ENCODE assay signal across 8 mouse cellular contexts in the genomic region with DNA sequence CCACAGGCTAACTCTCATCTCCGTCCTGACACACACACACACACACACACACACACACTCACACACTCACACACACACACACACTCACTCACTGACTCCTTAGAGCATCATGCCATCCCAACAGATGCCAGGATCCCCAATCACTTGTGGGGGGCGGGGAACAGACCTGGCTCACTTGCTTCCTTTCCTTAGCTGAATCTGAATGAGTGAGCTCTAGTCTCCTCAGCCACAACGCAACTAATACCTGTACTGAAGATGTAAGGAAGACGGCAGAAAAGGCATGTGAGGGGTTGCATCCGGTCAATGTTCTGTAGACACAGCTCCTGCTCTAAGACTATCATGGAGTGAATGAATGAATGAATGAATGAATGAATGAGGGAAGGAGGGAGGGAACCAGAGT.
DNase-seq lines count a peak whose midpoint lies in the region; ATAC-seq lines count a peak whose summit lies in the region.

No protein-coding gene starts in this region.

- ATAC-seq in heart, embryonic 15.5 days (replicated peaks; ENCODE audit: insufficient number of reproducible peaks, insufficient read depth, low FRiP score, low read depth): no peak
- ATAC-seq in neural tube, embryonic 13.5 days (ENCODE audit: low read depth): no peak
- ATAC-seq in limb, embryonic 11.5 days (ENCODE audit: insufficient number of reproducible peaks, low FRiP score, low TSS enrichment, low read depth): no peak
- no peak for ATAC-seq in frontal cortex, adult (ENCODE audit: low TSS enrichment)

- no peak overlapping the region for H3K4me3 ChIP-seq in heart, embryonic 15.5 days
- no peak overlapping the region for H3K4me3 ChIP-seq in neural tube, embryonic 13.5 days
- H3K4me3 ChIP-seq in limb, embryonic 11.5 days (ENCODE audit: low read depth, low read length): no peak overlapping the region

- H3K4me2 ChIP-seq in heart, embryonic 15.5 days: peak overlapping the region; percentile 68
- H3K4me2 ChIP-seq in neural tube, embryonic 13.5 days: no peak overlapping the region
- no peak overlapping the region for H3K4me2 ChIP-seq in limb, embryonic 11.5 days (ENCODE audit: low read depth, severe bottlenecking)

- intact Hi-C loops in heart, postnatal 14 days (cut with DNase I): no loop called here

- H3K27me3 ChIP-seq in heart, embryonic 15.5 days: peaks cover 3% of the 10 kb centered on the region; the same call in 1 of the 2 replicates
- H3K27me3 ChIP-seq in neural tube, embryonic 13.5 days: no peaks in the 10 kb centered on the region
- no peaks in the 10 kb centered on the region for H3K27me3 ChIP-seq in limb, embryonic 11.5 days (ENCODE audit: control insufficient read depth, insufficient read depth, low read length)

- no peak for DNase-seq in heart, postnatal 14 days
- no peak for DNase-seq in neural tube, embryonic 10.5 days (ENCODE audit: extremely low spot score, low spot score)
- DNase-seq in limb, embryonic 11.5 days (ENCODE audit: low spot score): no peak
- DNase-seq in left cerebral cortex, adult 11 months (ENCODE audit: low spot score): no peak
- no peak for DNase-seq in adrenal gland, postnatal 4 days (ENCODE audit: low spot score in 2 of 2)

- H3K9ac ChIP-seq in heart, embryonic 15.5 days: no peak overlapping the region
- H3K9ac ChIP-seq in neural tube, embryonic 13.5 days: no peak overlapping the region
- H3K9ac ChIP-seq in limb, embryonic 11.5 days (ENCODE audit: low read length): no peak overlapping the region

- no peaks in the 10 kb centered on the region for H3K9me3 ChIP-seq in heart, embryonic 15.5 days (replicated peaks)
- no peaks in the 10 kb centered on the region for H3K9me3 ChIP-seq in neural tube, embryonic 13.5 days
- no peaks in the 10 kb centered on the region for H3K9me3 ChIP-seq in limb, embryonic 11.5 days (ENCODE audit: control insufficient read depth, low read length)

- H3K36me3 ChIP-seq in heart, embryonic 15.5 days: no peaks in the 10 kb centered on the region
- no peaks in the 10 kb centered on the region for H3K36me3 ChIP-seq in neural tube, embryonic 13.5 days
- H3K36me3 ChIP-seq in limb, embryonic 11.5 days (ENCODE audit: control insufficient read depth, insufficient read depth, low read length): no peaks in the 10 kb centered on the region

- 62% methylated on average over 5 of the region's 5 CpGs for WGBS in heart, embryonic 15.5 days
- 81% methylated on average over 5 of the region's 5 CpGs for WGBS in neural tube, embryonic 13.5 days
- WGBS in limb, embryonic 11.5 days: 80% methylated on average over 5 of the region's 5 CpGs

- H3K27ac ChIP-seq in heart, embryonic 15.5 days: peak overlapping the region; percentile 90
- peak overlapping the region; percentile 85 for H3K27ac ChIP-seq in neural tube, embryonic 13.5 days (replicated peaks)
- peak overlapping the region; percentile 8; the same call in 1 of the 2 replicates for H3K27ac ChIP-seq in limb, embryonic 11.5 days (replicated peaks; ENCODE audit: low read depth, low read length)

- peaks cover 54% of the 10 kb centered on the region for H3K4me1 ChIP-seq in heart, embryonic 15.5 days (replicated peaks)
- peaks cover 100% of the 10 kb centered on the region for H3K4me1 ChIP-seq in neural tube, embryonic 13.5 days (replicated peaks)
- peaks cover 36% of the 10 kb centered on the region for H3K4me1 ChIP-seq in limb, embryonic 11.5 days (ENCODE audit: control insufficient read depth, insufficient read depth, low read length)

Comparison
In these comparisons a context has a peak if more than half of its experiments do, and no peak if none do; other contexts are left out.
1. H3K27ac ChIP-seq: peak in every context shown above with its lines; median percentile 90 in heart, embryonic 15.5 days; 85 in neural tube, embryonic 13.5 days; 8 in limb, embryonic 11.5 days.